Comparison of ENCODE assay signal across 11 mouse cellular contexts in genomic region chr13:40735416-40736106, GRCm38 (mm10). TPM values are rescaled to one million over a fixed set of nuclear protein-coding genes. Genes with fewer than 3 reads are reported as not detected.
DNase-seq lines count a peak whose midpoint lies in the region; ATAC-seq and TF ChIP-seq lines count a peak whose summit lies in the region.
"Had no signal": no experiment of that assay in that cellular context is flagged by ENCODE, and none has a peak within 500 bp of the region (broad histone marks: within the 10 kb centered on the region; RNA-seq: fewer than 3 reads in every experiment).

No protein-coding gene starts in this region.

- 30% methylated on average over 17 of the region's 17 CpGs for WGBS in kidney, adult 2 months
- 18% methylated on average over 17 of the region's 17 CpGs for WGBS in embryonic facial prominence, embryonic 13.5 days
- WGBS in limb, embryonic 15.5 days, result 14% methylated on average over 17 of the region's 17 CpGs
- WGBS in thymus, adult 2 months, result 64% methylated on average over 17 of the region's 17 CpGs

- no peaks in the 10 kb centered on the region for H3K36me3 ChIP-seq in kidney, adult 2 months (ENCODE audit: control insufficient read depth, insufficient read depth, low read length)
- H3K36me3 ChIP-seq in embryonic facial prominence, embryonic 13.5 days, result no peaks in the 10 kb centered on the region
- no peaks in the 10 kb centered on the region for H3K36me3 ChIP-seq in limb, embryonic 15.5 days
- H3K36me3 ChIP-seq in thymus, adult 2 months (ENCODE audit: control insufficient read depth, insufficient read depth, low read length), result no peaks in the 10 kb centered on the region
- H3K36me3 ChIP-seq: G1E had no signal

- no peaks in the 10 kb centered on the region for H3K4me1 ChIP-seq in kidney, adult 2 months (ENCODE audit: control insufficient read depth, insufficient read depth, low read length)
- H3K4me1 ChIP-seq in embryonic facial prominence, embryonic 13.5 days, result peaks cover 41% of the 10 kb centered on the region
- H3K4me1 ChIP-seq in limb, embryonic 15.5 days, result peaks cover 63% of the 10 kb centered on the region
- no peaks in the 10 kb centered on the region; the same call in 1 of the 2 replicates for H3K4me1 ChIP-seq in thymus, adult 2 months (replicated peaks; ENCODE audit: control insufficient read depth, insufficient read depth, low read length)

- peak overlapping the region; percentile 37 for H3K27ac ChIP-seq in kidney, adult 2 months (ENCODE audit: insufficient read depth, low read depth, low read length)
- H3K27ac ChIP-seq in embryonic facial prominence, embryonic 13.5 days, result no peak overlapping the region
- H3K27ac ChIP-seq in limb, embryonic 15.5 days, result no peak overlapping the region; the same call in 1 of the 2 replicates
- H3K27ac ChIP-seq in thymus, adult 2 months (ENCODE audit: control insufficient read depth, insufficient read depth, low read length), result no peak overlapping the region

- no peak for DNase-seq in kidney, adult 2 months
- no peak for DNase-seq in kidney, adult 11 months
- peak; percentile 35 for DNase-seq in embryo, embryonic 11 days
- no peak for DNase-seq in thymus, adult 2 months
- DNase-seq in urinary bladder, postnatal 25 days (ENCODE audit: low spot score), result no peak
- DNase-seq in thymus, postnatal 4 days, result no peak
- DNase-seq: cerebellum, postnatal 36 days; right cerebral cortex, postnatal 25 days had no signal

- no peak for TF ChIP-seq CTCF in kidney, adult 2 months (conservative IDR thresholded peaks at IDR 0.05; ENCODE audit: insufficient read depth, insufficient read length, low read depth, low read length)
- no peak for TF ChIP-seq CTCF in thymus, adult 2 months (IDR thresholded peaks at IDR 0.05; ENCODE audit: borderline replicate concordance, control insufficient read depth, extremely low read depth, insufficient read depth, low read length, poor library complexity)

- H3K9ac ChIP-seq in embryonic facial prominence, embryonic 13.5 days, result peak overlapping the region; percentile 65
- H3K9ac ChIP-seq in limb, embryonic 15.5 days, result no peak overlapping the region

- no peak for ATAC-seq in embryonic facial prominence, embryonic 13.5 days (ENCODE audit: insufficient number of reproducible peaks, insufficient read depth, low FRiP score, low TSS enrichment, low read depth)
- no peak for ATAC-seq in limb, embryonic 15.5 days (ENCODE audit: insufficient number of reproducible peaks, low FRiP score, low TSS enrichment, low read depth)

- peak overlapping the region; percentile 67 for H3K4me2 ChIP-seq in embryonic facial prominence, embryonic 13.5 days
- H3K4me2 ChIP-seq in limb, embryonic 15.5 days, result peak overlapping the region; percentile 29

- TF ChIP-seq POLR2A in kidney, adult 2 months (IDR thresholded peaks at IDR 0.05; ENCODE audit: low read depth, low read length), result no peak
- no peak for TF ChIP-seq POLR2A in thymus, adult 2 months (IDR thresholded peaks at IDR 0.05; ENCODE audit: control insufficient read depth, extremely low read depth, insufficient read depth, low read length, poor library complexity)

- peaks cover 9% of the 10 kb centered on the region for H3K27me3 ChIP-seq in kidney, adult 2 months (replicated peaks; ENCODE audit: control insufficient read depth, insufficient read depth, low read length)
- peaks cover 88% of the 10 kb centered on the region for H3K27me3 ChIP-seq in embryonic facial prominence, embryonic 13.5 days
- H3K27me3 ChIP-seq in limb, embryonic 15.5 days, result peaks cover 89% of the 10 kb centered on the region
- H3K27me3 ChIP-seq in thymus, adult 2 months (ENCODE audit: control insufficient read depth, insufficient read depth, low read length), result peaks cover 31% of the 10 kb centered on the region

- H3K9me3 ChIP-seq in embryonic facial prominence, embryonic 13.5 days, result no peaks in the 10 kb centered on the region
- no peaks in the 10 kb centered on the region for H3K9me3 ChIP-seq in limb, embryonic 15.5 days

- peak overlapping the region; percentile 15; the same call in 1 of the 2 replicates for H3K4me3 ChIP-seq in kidney, adult 2 months (ENCODE audit: insufficient read depth, low read depth, low read length)
- peak overlapping the region; percentile 33 for H3K4me3 ChIP-seq in embryonic facial prominence, embryonic 13.5 days
- H3K4me3 ChIP-seq in limb, embryonic 15.5 days, result peak overlapping the region; percentile 25
- no peak overlapping the region for H3K4me3 ChIP-seq in thymus, adult 2 months (ENCODE audit: control insufficient read depth, insufficient read depth, low read length)

RNA-seq across cellular contexts. Expression of gene Tfap2a, which starts 2.6 kb away (rescaled TPM):
- polyA plus RNA-seq in kidney, adult 2 months (2012; rRNA removed), result 4.3 and 5.2 TPM in 2 replicates
- 17.5 and 20.5 TPM in 2 replicates for polyA plus RNA-seq in embryonic facial prominence, embryonic 13.5 days (2015; fragmentation: Nextera tagmentation; extraction: Ambion mirVana)
- 12.8 and 14.8 TPM in 2 replicates for polyA plus RNA-seq in limb, embryonic 15.5 days (2015; fragmentation: Nextera tagmentation; extraction: Ambion mirVana)
- polyA plus RNA-seq in thymus, adult 2 months (2012; rRNA removed), result 2.0 and 2.2 TPM in 2 replicates
